Mouse (Mus musculus) liver, embryonic 15.5 days (tissue): ENCODE measurements around the gene St7l. TPM values are rescaled to one million over a fixed set of nuclear protein-coding genes. Genes with fewer than 3 reads are reported as not detected.
"Not testable (repeated sequence)": the region's sequence is repeated elsewhere in the genome, so short reads cannot be mapped to it uniquely, and the experiment has no call there.

Experiments used
- ATAC-seq: fragments of 200-750 bp; cut with Nextera tagmentation; 2 replicates; pipeline ENCODE4 v1.8.0; 2017; ENCODE audit warnings: moderate number of reproducible peaks, mild to moderate bottlenecking, moderate library complexity; ENCODE audit not compliant: insufficient read depth
- H3K27ac ChIP-seq: fragments of 300-500 bp; sonication (generic); replicated peaks from 2 replicates; pipeline ENCODE4 v1.5.1; 2015; ENCODE audit warnings: mild to moderate bottlenecking, inconsistent platforms
- H3K27me3 ChIP-seq: fragments of 300-500 bp; sonication (generic); 2 replicates; pipeline ENCODE4 v1.6.1; 2015; ENCODE audit warnings: mild to moderate bottlenecking, inconsistent platforms
- H3K36me3 ChIP-seq: fragments of 300-500 bp; sonication (generic); replicated peaks from 2 replicates; pipeline ENCODE4 v1.6.1; 2015; ENCODE audit warnings: moderate library complexity, mild to moderate bottlenecking, inconsistent platforms
- H3K4me1 ChIP-seq: fragments of 300-500 bp; sonication (generic); replicated peaks from 2 replicates; pipeline ENCODE4 v1.6.1; 2015; ENCODE audit warnings: inconsistent platforms
- H3K4me2 ChIP-seq: fragments of 300-500 bp; sonication (generic); 2 replicates; pipeline ENCODE4 v1.6.1; 2015; ENCODE audit warnings: moderate library complexity, mild to moderate bottlenecking, inconsistent platforms
- H3K4me3 ChIP-seq: fragments of 300-500 bp; sonication (generic); replicated peaks from 2 replicates; pipeline ENCODE4 v1.5.1; 2015; ENCODE audit warnings: mild to moderate bottlenecking, inconsistent platforms
- H3K9ac ChIP-seq: fragments of 300-500 bp; sonication (generic); 2 replicates; pipeline ENCODE4 v1.6.1; 2015; ENCODE audit warnings: moderate library complexity, mild to moderate bottlenecking, inconsistent platforms
- H3K9me3 ChIP-seq: fragments of 300-500 bp; sonication (generic); replicated peaks from 2 replicates; pipeline ENCODE4 v1.6.1; 2016; ENCODE audit warnings: inconsistent platforms
- WGBS: fragments of 180-500 bp; shearing (Covaris S2); methylation state at CpG from one replicate; pipeline ENCODE4 v1.1.7; 2015; ENCODE audit warnings: mixed read lengths; ENCODE audit not compliant: insufficient replicate concordance; 5-methylcytosine and 5-hydroxymethylcytosine counted together
- polyA plus RNA-seq: library from polyadenylated mRNA; unstranded; fragments of >200 nt; fragmentation: Nextera tagmentation; extraction: Ambion mirVana; gene quantifications from 2 replicates; pipeline ENCODE4 v1.2.1, GENCODE M21; 2015

The St7l gene
- polyA plus RNA-seq, 1 experiment from 2014 or later = 11.2 TPM

DNA sequence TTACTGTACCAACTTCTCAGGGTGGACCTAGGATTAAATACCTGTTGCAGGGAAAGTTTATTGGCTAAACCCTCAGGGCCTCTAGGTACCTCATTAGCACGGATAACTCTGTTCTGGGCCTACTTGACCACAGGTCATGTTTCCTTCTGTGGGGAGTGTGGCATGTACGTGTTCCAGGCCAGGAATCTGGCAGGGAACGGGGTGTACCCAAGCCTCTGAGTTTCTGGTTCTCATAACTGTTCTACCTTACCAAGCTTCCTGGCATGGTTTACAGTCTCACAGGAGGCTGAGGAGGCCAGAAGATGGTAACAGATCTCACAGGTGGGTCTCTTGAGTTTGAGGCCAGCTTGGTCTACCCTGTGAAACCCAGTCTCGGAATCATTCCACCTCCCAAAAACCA is 17.2 kb upstream of the St7l start:
- ATAC-seq = no peak
- Histone ChIP-seq H3K4me2 (no peak overlapping the region), H3K9me3 (no peaks in the 10 kb centered on the region), H3K27me3 (no peaks in the 10 kb centered on the region), H3K4me3 (no peak overlapping the region), H3K36me3 (peaks cover 64% of the 10 kb centered on the region), H3K4me1 (peaks cover 6% of the 10 kb centered on the region; the same call in 1 of the 2 replicates), H3K9ac (no peak overlapping the region), H3K27ac (no peak overlapping the region)
- 85% methylated on average over 4 of the region's 4 CpGs for WGBS

DNA sequence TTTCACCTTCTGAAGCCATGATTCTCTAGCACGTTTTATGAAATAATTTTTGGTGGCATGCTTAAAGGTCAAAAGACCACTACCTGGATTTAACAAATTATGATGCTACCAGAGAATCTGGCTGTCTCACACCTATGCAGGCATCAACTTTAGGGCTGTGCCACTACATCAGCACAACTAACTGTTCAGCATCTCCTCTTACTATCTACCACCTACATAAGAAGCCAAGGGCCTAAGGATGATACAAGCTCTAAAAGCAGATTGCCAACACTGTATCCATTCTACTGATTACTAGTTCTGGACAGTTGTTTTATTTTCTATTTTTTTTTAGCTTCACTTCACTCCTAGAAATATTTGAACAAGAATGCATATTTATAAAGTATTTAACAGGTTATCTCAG is 9.3 kb upstream of the St7l start:
- Histone ChIP-seq H3K9ac (no peak overlapping the region), H3K9me3 (no peaks in the 10 kb centered on the region), H3K4me3 (no peak overlapping the region), H3K36me3 (peaks cover 35% of the 10 kb centered on the region), H3K27me3 (no peaks in the 10 kb centered on the region), H3K4me1 (peaks cover 31% of the 10 kb centered on the region), H3K27ac (no peak overlapping the region), H3K4me2 (no peak overlapping the region)
- ATAC-seq = no peak
- WGBS = 86% methylated on average over 1 of the region's 1 CpGs

DNA sequence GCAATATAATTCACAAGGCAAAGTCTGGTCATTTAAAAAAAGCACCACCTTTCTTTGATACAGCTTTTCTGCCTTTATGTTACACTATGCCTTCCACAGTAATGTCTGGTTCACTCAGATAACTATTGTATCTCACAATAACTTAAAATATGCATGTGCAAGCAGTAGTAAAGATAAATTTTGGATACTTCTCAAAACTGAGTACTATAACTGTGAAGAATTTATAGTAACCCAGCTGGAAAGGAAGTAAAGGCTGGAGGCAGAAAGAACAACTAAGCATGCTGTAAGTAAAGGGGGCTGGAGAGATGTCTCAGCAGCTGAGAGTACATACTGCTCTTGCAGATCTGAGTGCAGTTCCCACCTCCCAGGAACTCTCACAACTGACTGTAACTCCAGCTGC is 8.9 kb upstream of the St7l start:
- no peak overlapping the region for H3K4me3 ChIP-seq
- peak; percentile 25; the same call in 1 of the 2 replicates for ATAC-seq
- H3K4me1 ChIP-seq = peaks cover 35% of the 10 kb centered on the region
- H3K27me3 ChIP-seq = no peaks in the 10 kb centered on the region
- H3K4me2 ChIP-seq = peak overlapping the region; percentile 23; the same call in 1 of the 2 replicates
- no peak overlapping the region for H3K9ac ChIP-seq
- peaks cover 33% of the 10 kb centered on the region for H3K36me3 ChIP-seq
- no peaks in the 10 kb centered on the region for H3K9me3 ChIP-seq
- H3K27ac ChIP-seq = 0 out of 2 replicates have a peak overlapping the region, but pooled peaks have one; percentile 14

GRCm38 (mm10) chr3:104856106-104856505 is 7.7 kb upstream of the St7l start:
- Histone ChIP-seq H3K27ac (no peak overlapping the region), H3K4me1 (peaks cover 44% of the 10 kb centered on the region), H3K4me2 (no peak overlapping the region), H3K9me3 (no peaks in the 10 kb centered on the region), H3K9ac (no peak overlapping the region), H3K4me3 (no peak overlapping the region), H3K36me3 (peaks cover 27% of the 10 kb centered on the region), H3K27me3 (no peaks in the 10 kb centered on the region)
- WGBS = 24% methylated on average over 1 of the region's 1 CpGs
- ATAC-seq = no peak

- Histone ChIP-seq H3K27me3 (no peaks in the 10 kb centered on the region), H3K9me3 (no peaks in the 10 kb centered on the region), H3K4me3 (no peak overlapping the region), H3K9ac (no peak overlapping the region), H3K36me3 (peaks cover 31% of the 10 kb centered on the region), H3K4me2 (no peak overlapping the region), H3K27ac (no peak overlapping the region), H3K4me1 (peaks cover 65% of the 10 kb centered on the region)
- 69% methylated on average over 1 of the region's 1 CpGs for WGBS
- no peak for ATAC-seq
Observed at GRCm38 (mm10) chr3:104858560-104858959, 5.2 kb upstream of the St7l start.

- peak; percentile 63 for ATAC-seq
- under 1% methylated on average over 48 of the region's 48 CpGs for WGBS
- peak overlapping the region; percentile 99 for H3K4me3 ChIP-seq
- peak overlapping the region; percentile 93 for H3K27ac ChIP-seq
- H3K27me3 ChIP-seq = no peaks in the 10 kb centered on the region
- peak overlapping the region; percentile 79 for H3K4me2 ChIP-seq
- H3K9ac ChIP-seq = peak overlapping the region; percentile 98
- H3K4me1 ChIP-seq = peaks cover 51% of the 10 kb centered on the region
- H3K36me3 ChIP-seq = peaks cover 12% of the 10 kb centered on the region; the same call in 1 of the 2 replicates
- H3K9me3 ChIP-seq = no peaks in the 10 kb centered on the region
Observed at GRCm38 (mm10) chr3:104864651-104865340, 991 bp downstream of the St7l start.

- Histone ChIP-seq H3K27me3 (no peaks in the 10 kb centered on the region), H3K4me2 (peak overlapping the region; percentile 79), H3K4me1 (peaks cover 47% of the 10 kb centered on the region), H3K9me3 (no peaks in the 10 kb centered on the region), H3K36me3 (peaks cover 14% of the 10 kb centered on the region), H3K4me3 (peak overlapping the region; percentile 99), H3K9ac (peak overlapping the region; percentile 98), H3K27ac (peak overlapping the region; percentile 93)
- under 1% methylated on average over 12 of the region's 12 CpGs for WGBS
- peak; percentile 27 for ATAC-seq
Observed at GRCm38 (mm10) chr3:104865341-104865788, 1.6 kb downstream of the St7l start.

GRCm38 (mm10) chr3:104866674-104867073 is 2.9 kb downstream of the St7l start:
- H3K27me3 ChIP-seq, ATAC-seq, H3K27ac ChIP-seq, H3K9me3 ChIP-seq, H3K9ac ChIP-seq: not testable (repeated sequence)
- Histone ChIP-seq H3K4me2 (peak overlapping the region; percentile 79), H3K4me3 (peak overlapping the region; percentile 99; the same call in 1 of the 2 replicates), H3K36me3 (peaks cover 26% of the 10 kb centered on the region), H3K4me1 (peaks cover 36% of the 10 kb centered on the region)

GRCm38 (mm10) chr3:104869611-104870010 is 5.8 kb downstream of the St7l start:
- H3K9me3 ChIP-seq = no peaks in the 10 kb centered on the region
- H3K36me3 ChIP-seq = peaks cover 47% of the 10 kb centered on the region
- peaks cover 20% of the 10 kb centered on the region for H3K4me1 ChIP-seq
- ATAC-seq = no peak
- H3K27me3 ChIP-seq = no peaks in the 10 kb centered on the region
- no peak overlapping the region for H3K4me2 ChIP-seq
- H3K9ac ChIP-seq = no peak overlapping the region
- no peak overlapping the region for H3K4me3 ChIP-seq
- H3K27ac ChIP-seq = no peak overlapping the region

- Histone ChIP-seq H3K4me3 (no peak overlapping the region), H3K4me2 (no peak overlapping the region), H3K9ac (no peak overlapping the region), H3K27ac (no peak overlapping the region), H3K27me3 (no peaks in the 10 kb centered on the region), H3K4me1 (no peaks in the 10 kb centered on the region), H3K9me3 (no peaks in the 10 kb centered on the region), H3K36me3 (peaks cover 36% of the 10 kb centered on the region)
- no peak for ATAC-seq
- 85% methylated on average over 3 of the region's 3 CpGs for WGBS
Observed at GRCm38 (mm10) chr3:104888585-104888984, 24.8 kb downstream of the St7l start.

- ATAC-seq = no peak
- 78% methylated on average over 3 of the region's 3 CpGs for WGBS
Observed at GRCm38 (mm10) chr3:104896141-104896540, 32.3 kb downstream of the St7l start.

DNA sequence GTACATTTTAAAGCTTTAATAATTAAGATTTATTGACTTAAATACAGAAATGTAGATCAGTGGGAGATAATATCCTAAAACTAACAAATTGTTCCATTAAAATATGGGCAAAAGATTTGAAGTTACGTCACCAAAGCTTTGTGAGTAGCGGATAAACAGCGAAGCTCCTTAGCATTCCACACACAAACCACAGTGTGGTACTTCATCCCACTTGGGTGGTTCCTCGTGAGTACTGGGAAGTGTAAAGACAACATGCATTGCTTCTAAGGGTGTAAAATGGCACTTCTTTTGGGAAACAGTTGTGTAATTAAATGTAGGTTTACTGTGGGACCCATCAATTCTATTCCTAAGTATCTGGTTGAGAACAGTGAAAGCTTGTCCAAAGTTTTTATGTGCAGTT is 37.3 kb downstream of the St7l start:
- H3K4me2 ChIP-seq = no peak overlapping the region
- H3K4me1 ChIP-seq = no peaks in the 10 kb centered on the region
- H3K36me3 ChIP-seq = peaks cover 30% of the 10 kb centered on the region
- no peak overlapping the region for H3K9ac ChIP-seq
- H3K27me3 ChIP-seq = no peaks in the 10 kb centered on the region
- H3K4me3 ChIP-seq = no peak overlapping the region
- no peak overlapping the region for H3K27ac ChIP-seq
- H3K9me3 ChIP-seq = no peaks in the 10 kb centered on the region
- whole genome bisulfite sequencing = 86% methylated on average over 4 of the region's 4 CpGs
- ATAC-seq = no peak

More at GRCm38 (mm10) chr3:104896141-104896540, 32.3 kb downstream of the St7l start:
- Histone ChIP-seq H3K27me3 (no peaks in the 10 kb centered on the region), H3K9ac (no peak overlapping the region), H3K36me3 (peaks cover 32% of the 10 kb centered on the region), H3K4me2 (no peak overlapping the region), H3K9me3 (no peaks in the 10 kb centered on the region), H3K4me3 (no peak overlapping the region), H3K4me1 (no peaks in the 10 kb centered on the region), H3K27ac (no peak overlapping the region)
